Mouse (Mus musculus): ENCODE results near the gene Dbn1.

- TF ChIP-seq EP300 (IDR thresholded peaks at IDR 0.05; ENCODE audit: insufficient read depth, low read depth, low read length) (no peak), POLR2A (IDR thresholded peaks at IDR 0.05; ENCODE audit: insufficient read depth, low read depth, low read length) (no peak), CTCF (IDR thresholded peaks at IDR 0.05) (no peak)
These were observed 8.9 kb downstream of the Dbn1 start for GRCm38 (mm10) chr13:55479008-55479407.
